Mouse (Mus musculus) heart, postnatal 0 days (tissue): ENCODE data around the gene Stum. TPM values are rescaled to one million over a fixed set of nuclear protein-coding genes. Genes with fewer than 3 reads are reported as not detected.

ENCODE experiments used
- ATAC-seq: fragments of 200-750 bp; cut with Nextera tagmentation; 2 replicates; pipeline ENCODE4 v1.8.0; 2017; ENCODE audit warnings: low read depth, moderate number of reproducible peaks, moderate library complexity; ENCODE audit not compliant: insufficient read depth
- DNase-seq: peaks from one replicate; pipeline ENCODE4 v3.0.0-alpha.2; 2016; ENCODE audit warnings: low spot score
- H3K27ac ChIP-seq: fragments of 300-500 bp; sonication (generic); 2 replicates; pipeline ENCODE4 v1.5.1; 2014; ENCODE audit warnings: low read depth, mild to moderate bottlenecking
- H3K27me3 ChIP-seq: fragments of 300-500 bp; sonication (generic); 2 replicates; pipeline ENCODE4 v1.6.1; 2014; ENCODE audit warnings: low read length, mixed read lengths; ENCODE audit not compliant: control insufficient read depth, insufficient read depth
- H3K36me3 ChIP-seq: fragments of 300-500 bp; sonication (generic); replicated peaks from 2 replicates; pipeline ENCODE4 v1.6.1; 2014; ENCODE audit warnings: low read length, mixed read lengths; ENCODE audit not compliant: control insufficient read depth, insufficient read depth
- H3K4me1 ChIP-seq: fragments of 300-500 bp; sonication (generic); 2 replicates; pipeline ENCODE4 v1.6.1; 2014; ENCODE audit warnings: antibody characterized with exemption; ENCODE audit not compliant: control insufficient read depth, insufficient read depth
- H3K4me2 ChIP-seq: fragments of 300-500 bp; sonication (generic); 2 replicates; pipeline ENCODE4 v1.6.1; 2014; ENCODE audit warnings: low read depth, mild to moderate bottlenecking, low read length, moderate library complexity
- H3K4me3 ChIP-seq: fragments of 300-500 bp; sonication (generic); 2 replicates; pipeline ENCODE4 v1.5.1; 2014; ENCODE audit warnings: low read depth, low read length
- H3K9ac ChIP-seq: fragments of 300-500 bp; sonication (generic); replicated peaks from 2 replicates; pipeline ENCODE4 v1.6.1; 2014; ENCODE audit warnings: low read depth, low read length, mixed read lengths
- H3K9me3 ChIP-seq: fragments of 300-500 bp; sonication (generic); replicated peaks from 2 replicates; pipeline ENCODE4 v1.6.1; 2016; ENCODE audit warnings: low read length; ENCODE audit not compliant: control insufficient read depth
- CTCF ChIP-seq: IDR thresholded peaks from 2 replicates; pipeline ENCODE4 v1.5.1; 2016; ENCODE audit warnings: antibody characterized with exemption, control low read depth, low read depth
- EP300 ChIP-seq: IDR thresholded peaks from 2 replicates; pipeline ENCODE4 v1.6.1; 2016; ENCODE audit warnings: antibody characterized with exemption, low read depth
- WGBS: fragments of 180-500 bp; shearing (Covaris S2); extraction: QIAGEN DNeasy Blood & Tissue Kit; methylation state at CpG from one replicate; pipeline ENCODE4 v1.1.7; 2014; 5-methylcytosine and 5-hydroxymethylcytosine counted together
- polyA plus RNA-seq: library from polyadenylated mRNA; unstranded; fragments of >200 nt; fragmentation: Nextera tagmentation; extraction: Ambion mirVana; gene quantifications from 2 replicates; pipeline ENCODE4 v1.2.1, GENCODE M21; 2015
- total RNA-seq: library from RNA; depleted of rRNA; stranded (reverse); fragments of >200 nt; gene quantifications from 2 replicates; pipeline ENCODE4 v1.2.3, GENCODE M21; 2014; ENCODE audit warnings: low replicate concordance

The Stum gene
- total and polyA plus RNA-seq, 2 experiments from 2014 or later = 0.49 to 11.4 TPM

DNA sequence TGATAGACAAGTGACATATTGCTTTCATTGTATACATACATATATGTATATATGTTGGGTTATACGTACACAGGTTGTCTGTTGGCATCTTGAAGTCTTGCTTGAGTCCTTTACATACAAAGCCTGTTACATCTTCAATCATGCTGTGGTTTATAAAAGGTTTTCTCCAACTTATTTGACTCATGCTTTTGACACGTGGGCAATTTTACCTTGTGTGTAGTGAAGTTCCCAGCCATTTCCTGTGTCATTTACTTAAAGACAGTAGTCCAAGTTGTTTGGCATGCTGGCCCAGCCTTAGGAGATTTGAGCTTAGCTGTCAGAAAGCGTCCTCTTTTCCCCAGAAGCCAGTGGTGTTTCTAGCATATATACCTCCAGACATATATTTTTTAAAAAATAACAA, 84.9 kb downstream of the Stum start:
- TF ChIP-seq CTCF = no peak
- Histone ChIP-seq H3K9me3 (no peaks in the 10 kb centered on the region), H3K4me2 (no peak overlapping the region), H3K36me3 (no peaks in the 10 kb centered on the region; the same call in 1 of the 2 replicates), H3K27ac (peak overlapping the region; percentile 8; the same call in 1 of the 2 replicates), H3K4me1 (peaks cover 46% of the 10 kb centered on the region), H3K27me3 (no peaks in the 10 kb centered on the region), H3K4me3 (no peak overlapping the region), H3K9ac (no peak overlapping the region)
- WGBS = 57% methylated on average over 3 of the region's 3 CpGs
- ATAC-seq (no peak), DNase-seq (no peak)

DNA sequence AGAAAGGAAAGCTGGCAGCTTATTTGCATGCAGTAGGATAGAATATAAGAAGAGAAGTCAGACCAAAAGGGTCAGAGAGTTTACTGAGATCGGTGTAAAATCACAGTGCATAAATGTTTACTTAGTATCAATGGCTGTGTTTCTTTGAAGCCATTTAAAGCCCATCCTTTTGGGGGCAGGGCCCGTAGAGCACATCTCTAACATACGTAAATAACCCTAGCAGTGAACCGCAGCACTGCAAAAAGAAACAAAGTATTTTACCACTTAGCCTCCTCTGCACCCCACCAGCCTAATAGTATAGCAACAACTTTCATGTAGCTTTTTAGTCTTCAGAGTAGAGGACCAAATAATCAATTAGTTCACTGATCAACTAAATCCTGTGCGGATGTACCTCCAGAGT, 85.6 kb downstream of the Stum start:
- Histone ChIP-seq H3K4me1 (peaks cover 46% of the 10 kb centered on the region), H3K9me3 (no peaks in the 10 kb centered on the region), H3K36me3 (no peaks in the 10 kb centered on the region; the same call in 1 of the 2 replicates), H3K27me3 (no peaks in the 10 kb centered on the region), H3K4me2 (no peak overlapping the region), H3K27ac (peak overlapping the region; percentile 54; the same call in 1 of the 2 replicates), H3K9ac (no peak overlapping the region), H3K4me3 (no peak overlapping the region)
- TF ChIP-seq CTCF (no peak), EP300 (no peak)
- no peak for ATAC-seq
- DNase-seq = no peak
- WGBS = 64% methylated on average over 5 of the region's 5 CpGs

DNA sequence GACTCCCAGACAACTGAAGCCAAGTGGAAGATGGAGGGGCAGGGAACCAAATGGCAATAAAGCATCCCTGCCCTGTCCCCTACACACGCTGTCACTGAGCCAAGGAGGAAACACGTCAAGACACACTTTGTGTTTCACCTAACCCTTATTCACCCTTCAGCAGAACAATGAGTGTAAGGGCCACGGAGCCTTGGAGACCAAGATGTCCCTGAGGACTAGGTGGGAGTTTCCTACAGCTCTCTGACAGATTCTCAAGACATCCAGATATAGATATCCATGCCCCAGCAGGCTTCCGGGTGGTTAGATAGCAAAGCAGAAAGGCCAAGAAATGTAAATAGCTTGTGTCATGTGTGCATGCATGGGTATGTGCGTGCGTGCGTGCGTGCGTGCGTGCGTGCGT, 89.4 kb downstream of the Stum start:
- WGBS = 69% methylated on average over 12 of the region's 12 CpGs
- TF ChIP-seq CTCF = no peak
- TF ChIP-seq EP300 = peak; percentile 93; the same call in 1 of the 2 replicates
- H3K27me3 ChIP-seq = no peaks in the 10 kb centered on the region
- H3K36me3 ChIP-seq = no peaks in the 10 kb centered on the region; the same call in 1 of the 2 replicates
- DNase-seq (no peak), ATAC-seq (peak; percentile 49; the same call in 1 of the 2 replicates)
- H3K9ac ChIP-seq = no peak overlapping the region
- H3K9me3 ChIP-seq = no peaks in the 10 kb centered on the region
- no peak overlapping the region for H3K4me3 ChIP-seq
- H3K4me2 ChIP-seq = 0 out of 2 replicates have a peak overlapping the region, but pooled peaks have one; percentile 17
- peaks cover 31% of the 10 kb centered on the region for H3K4me1 ChIP-seq
- peak overlapping the region; percentile 86 for H3K27ac ChIP-seq

DNA sequence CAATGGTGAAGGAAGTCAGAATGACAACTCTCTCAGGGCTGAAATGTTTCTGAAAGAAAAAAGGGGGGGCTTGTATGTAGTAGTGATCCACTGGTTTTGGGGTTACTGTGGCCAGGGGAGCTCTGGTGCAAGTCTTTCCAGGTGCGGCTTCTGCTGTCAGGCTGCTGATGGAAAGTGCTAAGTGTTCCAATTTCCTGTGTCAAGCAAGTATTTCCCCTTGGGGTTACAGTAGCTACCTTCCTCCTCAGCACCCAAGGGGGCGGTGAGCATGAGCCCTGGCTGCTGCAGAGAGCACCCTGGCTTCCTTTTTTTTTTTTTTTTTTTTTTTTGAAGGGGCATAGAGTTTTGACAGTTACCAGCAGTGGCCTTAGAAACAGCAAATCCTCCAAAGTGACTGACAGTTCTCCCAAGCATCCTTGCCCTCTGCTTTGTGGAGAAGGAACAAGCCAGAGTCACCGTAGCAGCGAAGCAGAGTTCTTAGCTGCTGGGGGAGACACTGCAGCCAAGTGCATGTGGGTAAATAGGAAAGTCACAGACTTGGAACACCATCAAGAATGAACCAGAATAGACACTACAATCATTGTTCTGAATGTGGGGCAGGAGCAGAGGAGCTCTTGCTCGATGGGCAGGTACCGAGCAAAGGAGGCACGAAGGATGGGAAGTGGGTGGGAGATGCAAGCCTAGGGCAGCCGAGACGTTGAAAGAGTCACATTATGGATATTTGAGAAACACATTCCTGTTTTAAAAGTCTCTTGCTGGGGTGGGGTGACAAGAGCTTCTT, 90.1 kb downstream of the Stum start:
- Histone ChIP-seq H3K9ac (no peak overlapping the region), H3K27ac (peak overlapping the region; percentile 86)
- DNase-seq = peak; percentile 65

DNA sequence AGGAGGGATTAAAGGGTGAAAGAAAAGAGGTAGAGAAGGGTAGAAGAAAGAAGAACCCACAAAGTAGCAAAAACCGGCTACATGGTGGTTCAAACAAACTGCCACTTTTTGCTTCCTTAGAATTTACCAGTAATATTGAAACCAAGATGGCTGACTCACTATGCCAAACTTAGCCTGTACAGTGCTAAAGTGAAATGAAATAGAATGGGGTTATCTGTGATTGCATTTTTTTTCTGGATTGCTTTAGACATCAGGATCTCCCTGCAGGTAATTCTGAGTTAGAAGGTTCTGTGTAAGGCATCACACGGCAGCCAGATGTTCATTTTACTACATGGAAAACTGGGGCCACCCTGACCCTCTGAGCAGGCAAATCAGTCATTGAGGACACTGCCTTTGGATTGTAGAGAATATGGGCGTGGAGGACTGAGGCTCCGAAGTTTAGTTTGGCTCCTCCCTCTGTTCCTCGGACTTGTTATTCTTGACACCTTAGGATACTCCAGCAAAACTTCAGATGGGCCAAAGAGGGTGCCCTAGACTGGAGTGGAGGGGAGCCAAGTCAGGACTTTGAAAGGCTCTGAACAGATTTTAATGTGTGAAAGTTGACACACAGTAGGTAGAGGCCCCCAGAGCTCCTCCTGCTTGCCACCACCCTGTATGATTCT, 91.0 kb downstream of the Stum start:
- WGBS = 84% methylated on average over 5 of the region's 5 CpGs
- no peak overlapping the region for H3K4me3 ChIP-seq
- TF ChIP-seq CTCF = no peak
- TF ChIP-seq EP300 = no peak
- DNase-seq (no peak), ATAC-seq (no peak)
- no peak overlapping the region for H3K9ac ChIP-seq
- no peak overlapping the region for H3K4me2 ChIP-seq
- H3K36me3 ChIP-seq = no peaks in the 10 kb centered on the region; the same call in 1 of the 2 replicates
- no peaks in the 10 kb centered on the region for H3K27me3 ChIP-seq
- no peaks in the 10 kb centered on the region for H3K9me3 ChIP-seq
- peak overlapping the region; percentile 86 for H3K27ac ChIP-seq
- H3K4me1 ChIP-seq = peaks cover 40% of the 10 kb centered on the region

More for the DNA sequence above, 90.1 kb downstream of the Stum start:
- Histone ChIP-seq H3K9me3 (no peaks in the 10 kb centered on the region), H3K36me3 (no peaks in the 10 kb centered on the region; the same call in 1 of the 2 replicates), H3K4me1 (peaks cover 37% of the 10 kb centered on the region), H3K4me3 (no peak overlapping the region), H3K27me3 (no peaks in the 10 kb centered on the region), H3K4me2 (0 out of 2 replicates have a peak overlapping the region, but pooled peaks have one; percentile 17)
- ATAC-seq = peak; percentile 45; the same call in 1 of the 2 replicates
- 34% methylated on average over 9 of the region's 9 CpGs for WGBS
- 0 out of 2 replicates have a peak, but pooled peaks have one; percentile 4 for TF ChIP-seq CTCF
- TF ChIP-seq EP300 = no peak
